Mouse (Mus musculus): ENCODE results near the gene Agap2. TPM values are rescaled to one million over a fixed set of nuclear protein-coding genes. Genes with fewer than 3 reads are reported as not detected.

Gene Agap2
- total and polyA plus RNA-seq, 2 experiments from 2014 or later, result 6.3 to 343 TPM

DNA sequence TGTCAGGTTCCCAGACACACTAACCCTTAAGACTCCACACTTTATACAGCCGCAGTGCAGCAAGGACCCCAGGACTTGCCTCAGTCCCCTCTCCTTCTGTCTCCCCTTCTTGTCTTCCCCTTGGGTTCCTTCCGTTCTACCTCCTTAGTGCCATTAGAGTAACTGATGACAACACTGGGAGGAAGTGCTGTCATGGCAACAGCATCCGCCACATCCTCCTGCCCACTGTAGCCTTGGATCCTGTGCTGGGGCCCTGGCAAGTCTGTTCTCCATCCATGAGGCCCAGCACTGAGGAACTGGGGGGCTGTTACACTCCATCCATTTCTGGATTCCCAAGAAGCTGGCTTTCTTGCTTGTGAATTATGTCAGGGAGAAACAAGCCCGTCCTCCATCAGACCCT, 998 bp downstream of the Agap2 start:
- peak overlapping the region; percentile 93; the same call in 1 of the 2 replicates for H3K4me2 ChIP-seq (ENCODE audit: low read depth, low read length, poor library complexity, severe bottlenecking)
- H3K27me3 ChIP-seq (ENCODE audit: insufficient read depth, low read length), result no peaks in the 10 kb centered on the region
- ATAC-seq (ENCODE audit: low FRiP score), result no peak
- H3K9ac ChIP-seq (replicated peaks; ENCODE audit: low read length, poor library complexity, severe bottlenecking), result no peak overlapping the region
- no peak for DNase-seq (ENCODE audit: low spot score)
- TF ChIP-seq CTCF (IDR thresholded peaks at IDR 0.05), result no peak
- H3K4me1 ChIP-seq (ENCODE audit: insufficient read depth, low read length), result peaks cover 12% of the 10 kb centered on the region; the same call in 1 of the 2 replicates
- H3K4me3 ChIP-seq (ENCODE audit: low read depth, low read length), result no peak overlapping the region
- no peaks in the 10 kb centered on the region for H3K36me3 ChIP-seq (ENCODE audit: insufficient read depth, low read length)
- H3K9me3 ChIP-seq (ENCODE audit: low read length), result no peaks in the 10 kb centered on the region
- no peak overlapping the region for H3K27ac ChIP-seq (ENCODE audit: low read depth, low read length)
- WGBS, result 42% methylated on average over 4 of the region's 4 CpGs

DNA sequence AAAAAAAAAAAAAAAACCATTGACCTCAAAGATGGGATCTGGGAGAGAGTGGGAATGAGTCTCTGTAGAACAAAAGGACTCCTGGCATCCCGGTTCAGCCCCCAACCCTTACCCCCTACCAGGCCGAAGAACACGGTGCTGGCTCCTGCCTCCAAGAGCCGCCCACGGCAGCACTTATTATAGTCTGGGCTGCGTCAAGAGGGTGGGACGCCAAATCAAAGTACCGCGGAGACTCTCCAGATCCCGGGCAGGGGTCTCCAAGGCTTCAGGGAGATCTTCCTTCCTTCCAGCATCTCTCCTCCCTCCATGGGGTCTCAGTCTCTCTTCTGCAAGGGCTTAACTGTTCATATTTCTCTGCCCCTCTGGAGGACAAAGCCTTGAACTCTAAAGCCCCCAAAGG, 2.4 kb downstream of the Agap2 start:
- WGBS, result 9% methylated on average over 10 of the region's 10 CpGs

DNA sequence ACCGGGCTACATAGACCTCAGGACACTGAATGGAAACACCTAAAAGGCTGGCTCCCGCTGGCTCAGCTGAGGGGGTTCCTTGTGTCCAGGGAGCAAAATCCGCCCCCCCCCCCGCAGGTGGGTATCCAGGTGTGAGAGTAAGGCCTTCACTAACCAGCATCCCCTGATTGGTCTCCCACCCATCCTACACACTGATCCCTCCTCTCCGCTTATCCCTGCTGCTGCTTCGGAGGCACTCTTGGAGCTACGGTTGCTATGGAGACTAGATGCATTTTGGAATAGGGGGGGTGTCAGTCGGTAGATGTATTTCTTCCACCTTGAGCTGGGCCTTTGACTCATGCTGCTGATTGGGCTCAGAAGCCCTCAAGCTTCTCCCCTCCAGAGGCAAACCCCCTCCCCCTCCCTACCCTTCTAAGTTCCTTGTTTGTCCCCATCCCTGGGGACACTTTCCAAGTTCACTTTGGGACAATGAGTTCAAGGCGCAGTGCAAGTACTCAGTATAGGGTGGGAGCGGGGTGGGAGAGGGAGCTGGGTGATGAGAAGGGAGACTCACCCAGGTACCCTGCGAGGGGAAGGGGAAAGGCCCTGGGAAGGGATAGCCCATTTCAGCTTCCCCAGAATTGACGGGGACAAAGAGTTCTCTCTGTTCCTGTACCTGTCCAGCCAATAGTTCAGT, 3.1 kb downstream of the Agap2 start:
- H3K27ac ChIP-seq (ENCODE audit: low read depth, low read length), result peak overlapping the region; percentile 94
- under 1% methylated on average over 12 of the region's 12 CpGs for WGBS
- H3K9me3 ChIP-seq (ENCODE audit: low read length), result no peaks in the 10 kb centered on the region
- peak overlapping the region; percentile 83 for H3K4me3 ChIP-seq (ENCODE audit: low read depth, low read length)
- peak overlapping the region; percentile 95 for H3K9ac ChIP-seq (replicated peaks; ENCODE audit: low read length, poor library complexity, severe bottlenecking)
- H3K36me3 ChIP-seq (ENCODE audit: insufficient read depth, low read length), result peaks cover 2% of the 10 kb centered on the region; the same call in 1 of the 2 replicates
- no peaks in the 10 kb centered on the region for H3K27me3 ChIP-seq (ENCODE audit: insufficient read depth, low read length)
- peak; percentile 71 for ATAC-seq (ENCODE audit: low FRiP score)
- no peak; the same call in 1 of the 2 replicates for TF ChIP-seq CTCF (IDR thresholded peaks at IDR 0.05)
- peak; percentile 77 for DNase-seq (ENCODE audit: low spot score)
- H3K4me2 ChIP-seq (ENCODE audit: low read depth, low read length, poor library complexity, severe bottlenecking), result peak overlapping the region; percentile 93
- H3K4me1 ChIP-seq (ENCODE audit: insufficient read depth, low read length), result peaks cover 23% of the 10 kb centered on the region; the same call in 1 of the 2 replicates

More for the DNA sequence above, 2.4 kb downstream of the Agap2 start:
- H3K9me3 ChIP-seq (ENCODE audit: low read length), result no peaks in the 10 kb centered on the region
- peak overlapping the region; percentile 94 for H3K27ac ChIP-seq (ENCODE audit: low read depth, low read length)
- no peaks in the 10 kb centered on the region for H3K27me3 ChIP-seq (ENCODE audit: insufficient read depth, low read length)
- peak overlapping the region; percentile 95 for H3K9ac ChIP-seq (replicated peaks; ENCODE audit: low read length, poor library complexity, severe bottlenecking)
- peak overlapping the region; percentile 83 for H3K4me3 ChIP-seq (ENCODE audit: low read depth, low read length)
- DNase-seq (ENCODE audit: low spot score) (no peak), ATAC-seq (ENCODE audit: low FRiP score) (no peak; the same call in 1 of the 2 replicates)
- no peak for TF ChIP-seq CTCF (IDR thresholded peaks at IDR 0.05)
- H3K4me1 ChIP-seq (ENCODE audit: insufficient read depth, low read length), result peaks cover 23% of the 10 kb centered on the region; the same call in 1 of the 2 replicates
- no peaks in the 10 kb centered on the region for H3K36me3 ChIP-seq (ENCODE audit: insufficient read depth, low read length)
- peak overlapping the region; percentile 93 for H3K4me2 ChIP-seq (ENCODE audit: low read depth, low read length, poor library complexity, severe bottlenecking)

DNA sequence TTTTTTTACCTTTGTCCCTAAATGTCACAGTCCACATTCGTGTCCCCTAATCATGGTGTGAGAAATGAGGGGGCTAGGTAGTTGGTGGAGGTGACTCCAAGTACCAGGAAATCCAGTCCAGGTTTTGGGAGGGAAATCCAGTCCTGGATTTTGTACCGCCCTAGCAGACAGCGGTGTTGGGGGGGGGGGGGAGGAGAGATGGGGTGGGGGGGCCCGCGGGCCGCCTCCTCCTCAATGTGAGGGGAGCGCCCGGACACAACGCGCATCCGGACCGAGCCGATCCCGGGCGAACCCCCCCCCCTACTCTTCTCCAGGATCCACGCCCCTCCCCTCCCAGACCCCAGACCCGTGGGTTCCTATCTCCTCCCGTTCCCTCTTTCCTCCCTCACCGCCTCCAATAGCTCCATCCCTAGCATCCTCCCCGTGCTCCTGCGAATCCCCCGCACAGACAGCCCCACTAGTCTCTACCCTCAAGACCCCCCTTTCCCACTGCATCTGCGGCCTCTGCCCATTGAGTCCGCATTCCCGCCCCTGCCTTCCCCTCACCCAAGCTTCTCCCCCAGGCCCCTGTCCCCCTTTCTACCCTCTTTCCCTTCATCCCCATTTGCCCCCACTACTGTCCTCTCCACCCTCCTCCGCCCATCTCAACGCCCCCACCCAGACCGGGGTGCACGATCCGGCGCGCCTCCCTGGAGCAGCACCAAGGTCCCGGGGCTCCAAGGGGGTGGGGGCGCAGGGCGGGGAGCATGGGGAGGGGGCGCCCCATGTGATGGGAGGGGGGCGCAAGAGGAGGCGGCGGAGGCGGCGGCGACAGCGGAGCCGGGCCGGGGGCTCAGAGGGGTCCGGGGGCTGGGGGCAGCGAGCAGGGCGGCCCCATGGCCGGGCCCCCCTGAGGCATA, 3.8 kb downstream of the Agap2 start:
- ATAC-seq (ENCODE audit: low FRiP score), result peak; percentile 72
- H3K9me3 ChIP-seq (ENCODE audit: low read length), result no peaks in the 10 kb centered on the region
- no peak for TF ChIP-seq CTCF (IDR thresholded peaks at IDR 0.05)
- WGBS, result 1% methylated on average over 24 of the region's 49 CpGs
- H3K4me2 ChIP-seq (ENCODE audit: low read depth, low read length, poor library complexity, severe bottlenecking), result peak overlapping the region; percentile 93
- peak; percentile 87 for DNase-seq (ENCODE audit: low spot score)
- H3K36me3 ChIP-seq (ENCODE audit: insufficient read depth, low read length), result peaks cover 7% of the 10 kb centered on the region; the same call in 1 of the 2 replicates
- peaks cover 23% of the 10 kb centered on the region; the same call in 1 of the 2 replicates for H3K4me1 ChIP-seq (ENCODE audit: insufficient read depth, low read length)
- H3K4me3 ChIP-seq (ENCODE audit: low read depth, low read length), result peak overlapping the region; percentile 83
- H3K27ac ChIP-seq (ENCODE audit: low read depth, low read length), result peak overlapping the region; percentile 94
- H3K9ac ChIP-seq (replicated peaks; ENCODE audit: low read length, poor library complexity, severe bottlenecking), result peak overlapping the region; percentile 95
- H3K27me3 ChIP-seq (ENCODE audit: insufficient read depth, low read length), result no peaks in the 10 kb centered on the region

GRCm38 (mm10) chr10:127079665-127080391, 4.7 kb downstream of the Agap2 start:
- H3K27ac ChIP-seq (ENCODE audit: low read depth, low read length), result peak overlapping the region; percentile 94
- ATAC-seq (ENCODE audit: low FRiP score) (no peak), DNase-seq (ENCODE audit: low spot score) (peak; percentile 55)
- no peaks in the 10 kb centered on the region for H3K9me3 ChIP-seq (ENCODE audit: low read length)
- peak overlapping the region; percentile 83 for H3K4me3 ChIP-seq (ENCODE audit: low read depth, low read length)
- WGBS, result 2% methylated on average over 63 of the region's 70 CpGs
- H3K4me1 ChIP-seq (ENCODE audit: insufficient read depth, low read length), result peaks cover 23% of the 10 kb centered on the region; the same call in 1 of the 2 replicates
- H3K9ac ChIP-seq (replicated peaks; ENCODE audit: low read length, poor library complexity, severe bottlenecking), result peak overlapping the region; percentile 95
- peaks cover 16% of the 10 kb centered on the region for H3K36me3 ChIP-seq (ENCODE audit: insufficient read depth, low read length)
- peak overlapping the region; percentile 93 for H3K4me2 ChIP-seq (ENCODE audit: low read depth, low read length, poor library complexity, severe bottlenecking)
- no peaks in the 10 kb centered on the region for H3K27me3 ChIP-seq (ENCODE audit: insufficient read depth, low read length)
- TF ChIP-seq CTCF (IDR thresholded peaks at IDR 0.05), result peak; percentile 57
